Mouse (Mus musculus) mouse trophoblast stem cell (cell line): ENCODE data around the gene Rhbdd2.

Source experiments
- in situ Hi-C, 2 experiments: fragments of 300-500 bp; cut with MseI, MboI; formaldehyde crosslinking; loops; 2 replicates in 1 of 2; 3 replicates in 1 of 2; pipeline ENCODE4 v1.15.1; 2025

Rhbdd2 gene

DNA sequence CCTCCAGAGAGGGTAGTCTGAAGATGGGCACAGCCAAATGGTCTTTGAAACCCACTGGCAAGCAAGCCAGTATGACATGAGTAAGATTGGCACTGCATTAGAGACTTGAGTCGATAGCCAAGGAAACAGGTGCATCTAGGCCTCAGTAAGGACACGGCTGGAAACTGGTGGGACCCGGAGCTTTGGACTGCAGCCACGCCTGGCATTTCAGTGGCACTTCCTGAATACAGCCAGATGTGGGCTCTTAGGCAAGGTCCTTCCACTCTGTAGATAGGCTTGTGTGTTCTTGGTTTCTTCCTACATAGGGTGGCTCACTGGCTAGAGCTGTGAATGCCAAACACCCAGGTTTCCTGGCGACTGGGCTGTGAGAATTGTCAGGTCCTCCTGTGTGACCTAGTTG, 12.9 kb downstream of the Rhbdd2 start:
- in situ Hi-C loops = no loop called here

DNA sequence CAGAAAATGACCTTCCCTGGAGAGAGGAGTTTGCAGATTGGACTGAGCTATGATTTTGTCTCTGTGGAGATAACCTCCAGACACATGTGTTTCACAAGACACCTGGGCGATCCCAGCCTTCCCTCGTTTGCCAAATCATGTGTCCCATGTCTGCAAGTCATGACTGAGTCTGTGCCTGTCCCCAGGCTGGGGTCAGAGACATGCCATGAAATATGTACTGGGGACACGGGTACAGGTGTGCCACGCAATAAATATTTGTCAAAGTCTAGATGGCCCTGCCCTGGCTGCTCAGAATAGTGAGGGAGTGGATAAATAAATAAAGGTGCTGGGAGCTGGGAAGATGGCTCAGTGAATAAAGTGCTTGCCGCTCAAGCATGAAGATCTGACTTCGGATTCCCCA, 13.6 kb downstream of the Rhbdd2 start:
- in situ Hi-C loops = no loop called here

- in situ Hi-C loops = no loop called here
Observed at GRCm38 (mm10) chr5:135648461-135649308, 16.3 kb downstream of the Rhbdd2 start.

DNA sequence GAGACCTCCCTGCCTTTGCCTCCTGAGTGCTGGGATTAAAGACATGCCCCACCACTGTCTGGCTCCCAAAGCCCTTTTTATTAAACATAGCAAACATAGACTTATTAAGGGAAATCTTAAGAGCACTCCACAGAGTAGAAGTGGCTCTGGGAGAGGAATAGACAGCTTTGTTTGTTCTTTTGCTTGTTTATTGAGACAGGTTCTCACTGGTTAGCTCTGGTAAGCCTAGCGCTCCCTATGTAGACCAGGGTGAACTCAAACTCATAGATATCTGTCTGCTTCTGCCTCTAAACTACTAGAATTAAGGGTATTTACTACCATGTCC, 16.9 kb downstream of the Rhbdd2 start:
- in situ Hi-C loops = no loop called here

DNA sequence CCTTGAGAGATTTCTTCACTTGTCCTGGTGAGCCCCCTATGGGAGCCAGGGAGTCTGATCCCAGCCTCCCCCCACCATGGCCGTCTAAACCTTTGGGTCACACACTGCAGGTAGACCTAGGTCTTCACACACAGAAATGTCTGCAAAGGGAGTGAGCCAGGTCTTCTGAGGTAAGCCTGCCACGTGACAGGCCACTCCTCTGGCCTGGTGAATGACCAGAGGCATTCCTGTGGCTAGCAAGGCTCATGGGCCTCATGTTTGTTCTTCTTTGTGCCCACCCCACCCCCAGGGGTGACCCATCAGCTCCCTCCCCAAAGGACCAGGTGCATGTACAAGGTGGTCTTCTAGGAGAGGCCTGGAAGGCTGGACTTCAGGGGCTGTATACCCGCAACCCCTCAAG, 19.1 kb downstream of the Rhbdd2 start:
- in situ Hi-C loops = no loop called here

GRCm38 (mm10) chr5:135653209-135653608, 20.8 kb downstream of the Rhbdd2 start:
- in situ Hi-C loops = no loop called here

DNA sequence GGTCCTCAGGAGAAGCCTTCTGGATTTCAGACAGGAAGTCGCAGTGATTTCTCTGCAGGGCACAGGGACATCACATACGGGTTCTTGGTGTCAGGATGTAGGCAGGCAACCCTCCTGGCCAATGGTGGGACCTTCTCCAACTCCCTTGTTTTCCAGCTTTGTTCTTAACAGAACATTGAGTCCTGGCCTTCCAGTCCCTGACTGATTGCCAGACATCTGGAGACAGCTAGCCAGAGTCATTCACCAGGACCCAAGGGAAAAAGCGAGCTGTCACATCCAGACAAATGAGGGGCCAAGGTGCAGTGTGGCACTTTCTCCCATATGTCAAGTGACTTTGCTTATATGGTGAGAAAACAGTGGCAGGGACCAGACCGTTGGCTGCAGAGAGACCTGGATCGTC, 23.6 kb downstream of the Rhbdd2 start:
- in situ Hi-C loops = no loop called here

GRCm38 (mm10) chr5:135657128-135657527, 24.7 kb downstream of the Rhbdd2 start:
- in situ Hi-C loops = no loop called here

- in situ Hi-C loops = no loop called here
Observed at GRCm38 (mm10) chr5:135657703-135658373, 25.4 kb downstream of the Rhbdd2 start.

GRCm38 (mm10) chr5:135659956-135660355, 27.5 kb downstream of the Rhbdd2 start:
- in situ Hi-C loops = no loop called here

DNA sequence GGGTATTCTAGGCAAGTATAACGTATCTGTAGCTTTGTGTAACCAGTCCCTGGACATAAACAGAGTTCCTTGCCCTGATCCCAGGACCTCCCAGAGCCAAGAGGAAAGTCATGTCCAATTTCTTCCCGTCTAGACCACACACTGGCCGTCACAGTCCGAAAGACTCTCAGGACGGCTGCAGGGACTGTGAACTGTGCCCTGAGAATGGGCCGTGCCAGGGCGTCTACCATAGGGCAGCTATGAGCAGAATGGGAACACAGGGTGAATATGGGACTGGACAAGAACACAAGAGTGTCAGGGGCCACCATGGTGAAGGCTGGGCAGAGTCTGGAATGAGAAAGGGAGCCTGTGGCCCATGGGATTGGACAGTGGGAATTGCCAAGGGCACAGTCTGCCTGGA, 28.1 kb downstream of the Rhbdd2 start:
- in situ Hi-C loops = no loop called here

GRCm38 (mm10) chr5:135666890-135667289, 34.5 kb downstream of the Rhbdd2 start:
- in situ Hi-C loops = no loop called here

DNA sequence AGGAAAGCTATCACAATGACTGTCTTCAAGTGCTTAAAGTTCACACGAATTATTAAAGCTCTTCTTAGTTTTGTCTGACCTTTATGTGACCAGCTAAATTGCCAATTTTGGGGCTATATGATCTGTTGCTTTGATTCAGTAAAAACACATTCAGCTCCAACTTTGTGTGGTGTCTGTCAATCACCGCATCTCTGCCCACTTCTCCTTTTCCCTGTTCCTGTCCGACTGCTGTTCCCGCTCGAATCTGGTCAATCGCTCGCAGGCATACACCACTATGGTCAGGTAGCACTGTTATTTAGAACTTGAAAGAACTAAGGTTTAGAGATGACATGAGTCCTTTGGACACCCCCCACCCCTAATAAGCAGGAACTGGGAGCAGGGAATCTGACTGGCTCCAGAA, 35.7 kb downstream of the Rhbdd2 start:
- in situ Hi-C loops = no loop called here

DNA sequence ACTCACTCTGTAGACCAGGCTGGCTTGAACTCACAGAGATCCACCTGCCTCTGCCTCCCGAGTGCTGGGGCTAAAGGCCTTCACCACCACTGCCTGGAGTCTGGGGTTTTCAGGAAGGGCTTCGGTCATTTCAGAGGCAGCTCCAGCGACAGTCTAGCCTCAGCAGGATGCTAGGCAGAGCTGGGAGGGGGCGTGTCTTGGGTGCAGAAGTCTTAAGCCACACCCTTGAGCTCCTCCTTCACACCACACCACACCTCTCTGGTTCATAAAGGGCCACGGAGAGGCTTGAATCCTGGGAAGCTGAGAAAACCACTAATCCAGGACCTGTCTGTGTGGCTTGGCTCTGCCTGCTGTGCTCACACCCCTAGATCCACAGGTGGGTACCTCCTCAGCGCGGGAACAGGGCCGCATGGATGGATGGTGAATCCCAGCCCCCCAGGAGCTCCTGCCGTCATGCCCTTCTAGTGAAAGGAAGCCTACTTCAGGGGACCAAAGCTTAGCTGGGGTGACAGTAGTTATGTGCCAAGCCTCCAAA, 37.4 kb downstream of the Rhbdd2 start, which contains the start of gene Por:
TSS of gene Por (plus strand) at position 293 of the 535 bp plus-strand sequence.
- in situ Hi-C loops = no loop called here

DNA sequence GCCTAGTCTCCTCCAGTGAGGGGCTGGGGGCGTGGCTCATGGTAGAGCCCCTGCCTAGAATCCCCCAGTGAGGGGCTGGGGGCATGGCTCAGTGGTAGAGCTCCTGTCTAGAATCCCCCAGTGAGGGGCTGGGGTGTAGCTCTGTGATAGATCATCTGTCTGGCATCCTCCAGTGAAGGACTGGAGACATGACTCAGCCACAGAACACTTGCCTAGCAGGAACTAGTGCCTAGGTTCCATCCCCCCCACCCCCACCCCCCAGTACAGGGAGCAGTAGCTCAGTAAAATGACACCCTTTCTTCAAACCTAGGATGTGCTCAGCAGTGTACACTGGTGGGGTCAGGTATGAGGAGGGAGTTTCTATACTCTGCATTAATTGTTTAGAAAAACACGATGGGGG, 38.5 kb downstream of the Rhbdd2 start:
- in situ Hi-C loops = no loop called here

GRCm38 (mm10) chr5:135672509-135672908, 40.1 kb downstream of the Rhbdd2 start:
- in situ Hi-C loops = no loop called here

- in situ Hi-C loops = no loop called here
Observed at GRCm38 (mm10) chr5:135672980-135673379, 40.6 kb downstream of the Rhbdd2 start.

GRCm38 (mm10) chr5:135674349-135674775, 41.9 kb downstream of the Rhbdd2 start:
- in situ Hi-C loops = no loop called here

- in situ Hi-C loops = no loop called here
Observed at GRCm38 (mm10) chr5:135674821-135675220, 42.4 kb downstream of the Rhbdd2 start.

DNA sequence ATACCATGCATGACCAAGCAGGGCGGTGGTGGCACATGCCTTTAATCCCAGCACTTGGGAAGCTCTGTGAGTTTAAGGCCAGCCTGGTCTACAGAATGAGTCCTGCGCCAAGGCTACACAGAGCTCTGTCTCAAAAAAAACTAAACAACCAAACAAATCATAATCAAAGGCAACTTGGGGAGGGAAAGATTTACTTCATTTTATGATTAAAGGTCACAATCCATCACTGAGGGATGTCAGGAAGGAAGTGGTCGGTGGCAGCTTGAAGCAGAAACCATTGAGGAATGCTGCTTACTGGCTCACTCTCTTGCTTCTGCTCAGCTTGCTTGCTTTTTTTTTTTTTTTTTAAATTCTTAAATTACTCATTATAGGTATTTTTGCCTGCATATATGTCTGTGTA, 44.3 kb downstream of the Rhbdd2 start:
- in situ Hi-C loops = no loop called here

- in situ Hi-C loops = no loop called here
Observed at GRCm38 (mm10) chr5:135677251-135677650, 44.8 kb downstream of the Rhbdd2 start.

DNA sequence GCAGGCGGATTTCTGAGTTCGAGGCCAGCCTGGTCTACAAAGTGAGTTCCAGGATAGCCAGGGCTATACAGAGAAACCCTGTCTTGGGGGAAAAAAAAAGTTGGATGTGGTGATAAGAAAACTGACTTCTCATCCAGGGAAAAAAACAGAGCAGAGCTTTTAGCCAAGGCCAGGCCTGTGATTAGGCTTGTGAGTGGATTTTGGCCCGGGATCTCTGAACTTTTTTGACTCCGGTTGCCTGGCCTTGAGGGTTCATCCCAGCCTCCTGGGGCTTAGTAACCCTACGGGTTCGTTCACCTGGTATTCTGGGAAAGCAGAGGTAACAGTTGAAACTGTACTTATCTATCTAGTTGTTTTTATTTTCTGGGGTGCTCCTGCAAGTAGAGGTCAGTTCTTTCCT, 46.1 kb downstream of the Rhbdd2 start:
- in situ Hi-C loops = no loop called here

- in situ Hi-C loops = no loop called here
Observed at GRCm38 (mm10) chr5:135680967-135681545, 48.6 kb downstream of the Rhbdd2 start.
